Mouse (Mus musculus): ENCODE measurements around the gene Fermt2. TPM values are rescaled to one million over a fixed set of nuclear protein-coding genes. Genes with fewer than 3 reads are reported as not detected.

Fermt2 gene
- polyA plus RNA-seq, 1 experiment from 2014 or later: not detected

GRCm38 (mm10) chr14:45544026-45544425 lies 14.1 kb upstream of the Fermt2 start:
- Histone ChIP-seq H3K79me2 (ENCODE audit: inconsistent target) (no peaks in the 10 kb centered on the region), H3K27ac (no peak overlapping the region), H3K36me3 (ENCODE audit: inconsistent target) (no peaks in the 10 kb centered on the region), H3K4me3 (ENCODE audit: inconsistent target) (no peak overlapping the region)
- WGBS (ENCODE audit: missing documents): 74% methylated on average over 4 of the region's 6 CpGs

GRCm38 (mm10) chr14:45539659-45540468 lies 9.9 kb upstream of the Fermt2 start:
- 49% methylated on average over 12 of the region's 12 CpGs for WGBS (ENCODE audit: missing documents)
- Histone ChIP-seq H3K36me3 (ENCODE audit: inconsistent target) (no peaks in the 10 kb centered on the region), H3K79me2 (ENCODE audit: inconsistent target) (no peaks in the 10 kb centered on the region), H3K4me3 (ENCODE audit: inconsistent target) (no peak overlapping the region), H3K27ac (no peak overlapping the region)

- H3K79me2 ChIP-seq (ENCODE audit: inconsistent target): no peaks in the 10 kb centered on the region
- H3K36me3 ChIP-seq (ENCODE audit: inconsistent target): no peaks in the 10 kb centered on the region
- H3K27ac ChIP-seq: no peak overlapping the region
- WGBS (ENCODE audit: missing documents): 4% methylated on average over 32 of the region's 37 CpGs
- H3K4me3 ChIP-seq (ENCODE audit: inconsistent target): no peak overlapping the region
Observed at GRCm38 (mm10) chr14:45530364-45531345, 737 bp upstream of the Fermt2 start.

- no peak overlapping the region for H3K27ac ChIP-seq
- WGBS (ENCODE audit: missing documents): 19% methylated on average over 13 of the region's 13 CpGs
- no peaks in the 10 kb centered on the region for H3K36me3 ChIP-seq (ENCODE audit: inconsistent target)
- no peak overlapping the region for H3K4me3 ChIP-seq (ENCODE audit: inconsistent target)
- no peaks in the 10 kb centered on the region for H3K79me2 ChIP-seq (ENCODE audit: inconsistent target)
Observed at GRCm38 (mm10) chr14:45528861-45529260, 1.1 kb downstream of the Fermt2 start.

- Histone ChIP-seq H3K36me3 (ENCODE audit: inconsistent target) (no peaks in the 10 kb centered on the region), H3K27ac (no peak overlapping the region), H3K4me3 (ENCODE audit: inconsistent target) (no peak overlapping the region), H3K79me2 (ENCODE audit: inconsistent target) (no peaks in the 10 kb centered on the region)
- WGBS (ENCODE audit: missing documents): 93% methylated on average over 11 of the region's 11 CpGs
Observed at GRCm38 (mm10) chr14:45515771-45516170, 14.1 kb downstream of the Fermt2 start.

- Histone ChIP-seq H3K27ac (no peak overlapping the region), H3K79me2 (ENCODE audit: inconsistent target) (no peaks in the 10 kb centered on the region)
Observed at GRCm38 (mm10) chr14:45510787-45511186, 19.1 kb downstream of the Fermt2 start.

GRCm38 (mm10) chr14:45507923-45508322 lies 22.0 kb downstream of the Fermt2 start:
- Histone ChIP-seq H3K79me2 (ENCODE audit: inconsistent target) (no peaks in the 10 kb centered on the region), H3K4me3 (ENCODE audit: inconsistent target) (no peak overlapping the region)
- 44% methylated on average over 3 of the region's 4 CpGs for WGBS (ENCODE audit: missing documents)

More at GRCm38 (mm10) chr14:45510787-45511186, 19.1 kb downstream of the Fermt2 start:
- H3K36me3 ChIP-seq (ENCODE audit: inconsistent target): no peaks in the 10 kb centered on the region
- no peak overlapping the region for H3K4me3 ChIP-seq (ENCODE audit: inconsistent target)
- 79% methylated on average over 4 of the region's 4 CpGs for WGBS (ENCODE audit: missing documents)

GRCm38 (mm10) chr14:45507447-45507846 lies 22.5 kb downstream of the Fermt2 start:
- Histone ChIP-seq H3K4me3 (ENCODE audit: inconsistent target) (no peak overlapping the region), H3K27ac (no peak overlapping the region), H3K79me2 (ENCODE audit: inconsistent target) (no peaks in the 10 kb centered on the region), H3K36me3 (ENCODE audit: inconsistent target) (no peaks in the 10 kb centered on the region)
- WGBS (ENCODE audit: missing documents): 88% methylated on average over 1 of the region's 3 CpGs

More at GRCm38 (mm10) chr14:45507923-45508322, 22.0 kb downstream of the Fermt2 start:
- H3K27ac ChIP-seq: no peak overlapping the region
- H3K36me3 ChIP-seq (ENCODE audit: inconsistent target): no peaks in the 10 kb centered on the region

GRCm38 (mm10) chr14:45507032-45507431 lies 22.9 kb downstream of the Fermt2 start:
- H3K4me3 ChIP-seq (ENCODE audit: inconsistent target): no peak overlapping the region
- WGBS (ENCODE audit: missing documents): 67% methylated on average over 6 of the region's 6 CpGs
- no peaks in the 10 kb centered on the region for H3K79me2 ChIP-seq (ENCODE audit: inconsistent target)
- no peaks in the 10 kb centered on the region for H3K36me3 ChIP-seq (ENCODE audit: inconsistent target)
- no peak overlapping the region for H3K27ac ChIP-seq

GRCm38 (mm10) chr14:45506165-45506564 lies 23.8 kb downstream of the Fermt2 start:
- H3K79me2 ChIP-seq (ENCODE audit: inconsistent target): no peaks in the 10 kb centered on the region
- H3K4me3 ChIP-seq (ENCODE audit: inconsistent target): no peak overlapping the region
- no peaks in the 10 kb centered on the region for H3K36me3 ChIP-seq (ENCODE audit: inconsistent target)
- 95% methylated on average over 4 of the region's 4 CpGs for WGBS (ENCODE audit: missing documents)
- H3K27ac ChIP-seq: no peak overlapping the region

GRCm38 (mm10) chr14:45504422-45505113 lies 25.4 kb downstream of the Fermt2 start:
- Histone ChIP-seq H3K79me2 (ENCODE audit: inconsistent target) (no peaks in the 10 kb centered on the region), H3K4me3 (ENCODE audit: inconsistent target) (no peak overlapping the region), H3K27ac (no peak overlapping the region), H3K36me3 (ENCODE audit: inconsistent target) (no peaks in the 10 kb centered on the region)
- WGBS (ENCODE audit: missing documents): 93% methylated on average over 10 of the region's 10 CpGs

- WGBS (ENCODE audit: missing documents): 69% methylated on average over 3 of the region's 3 CpGs
- Histone ChIP-seq H3K27ac (no peak overlapping the region), H3K36me3 (ENCODE audit: inconsistent target) (no peaks in the 10 kb centered on the region), H3K79me2 (ENCODE audit: inconsistent target) (no peaks in the 10 kb centered on the region), H3K4me3 (ENCODE audit: inconsistent target) (no peak overlapping the region)
Observed at GRCm38 (mm10) chr14:45503934-45504333, 26.0 kb downstream of the Fermt2 start.

GRCm38 (mm10) chr14:45500052-45500451 lies 29.9 kb downstream of the Fermt2 start:
- no peaks in the 10 kb centered on the region for H3K79me2 ChIP-seq (ENCODE audit: inconsistent target)
- no peak overlapping the region for H3K27ac ChIP-seq
- H3K4me3 ChIP-seq (ENCODE audit: inconsistent target): no peak overlapping the region
- H3K36me3 ChIP-seq (ENCODE audit: inconsistent target): no peaks in the 10 kb centered on the region
- 91% methylated on average over 8 of the region's 11 CpGs for WGBS (ENCODE audit: missing documents)

GRCm38 (mm10) chr14:45497116-45497515 lies 32.8 kb downstream of the Fermt2 start:
- Histone ChIP-seq H3K4me3 (ENCODE audit: inconsistent target) (no peak overlapping the region), H3K79me2 (ENCODE audit: inconsistent target) (no peaks in the 10 kb centered on the region), H3K36me3 (ENCODE audit: inconsistent target) (no peaks in the 10 kb centered on the region), H3K27ac (no peak overlapping the region)
- WGBS (ENCODE audit: missing documents): 85% methylated on average over 3 of the region's 3 CpGs

Measured in macrophage (primary cell).